Mouse (Mus musculus) liver, postnatal 0 days (tissue): ENCODE results near the gene Mydgf. TPM values are rescaled to one million over a fixed set of nuclear protein-coding genes. Genes with fewer than 3 reads are reported as not detected.
A peak's percentile ranks its signal among the peaks of the same experiment; 100 is the strongest.

Experiments used
- ATAC-seq: fragments of 200-750 bp; cut with Nextera tagmentation; 2 replicates; pipeline ENCODE4 v1.8.0; 2017; ENCODE audit warnings: mild to moderate bottlenecking, moderate library complexity
- DNase-seq: peaks from one replicate; pipeline ENCODE4 v3.0.0-alpha.2; 2016
- H3K27ac ChIP-seq: fragments of 300-500 bp; sonication (generic); 2 replicates; pipeline ENCODE4 v1.5.1; 2014; ENCODE audit warnings: antibody characterized with exemption, moderate library complexity, mild to moderate bottlenecking, low read depth
- H3K27me3 ChIP-seq: fragments of 300-500 bp; sonication (generic); 2 replicates; pipeline ENCODE4 v1.6.1; 2014; ENCODE audit warnings: low read length, control low read depth, mixed read lengths; ENCODE audit not compliant: insufficient read depth
- H3K36me3 ChIP-seq: fragments of 300-500 bp; sonication (generic); replicated peaks from 2 replicates; pipeline ENCODE4 v1.6.1; 2014; ENCODE audit warnings: mild to moderate bottlenecking, control low read depth, low read length, moderate library complexity, mixed read lengths; ENCODE audit not compliant: insufficient read depth
- H3K4me1 ChIP-seq: fragments of 300-500 bp; sonication (generic); 2 replicates; pipeline ENCODE4 v1.6.1; 2014; ENCODE audit warnings: antibody characterized with exemption, mild to moderate bottlenecking, control low read depth; ENCODE audit not compliant: insufficient read depth
- H3K4me2 ChIP-seq: fragments of 300-500 bp; sonication (generic); 2 replicates; pipeline ENCODE4 v1.6.1; 2014; ENCODE audit warnings: low read depth, mild to moderate bottlenecking, low read length, moderate library complexity, mixed read lengths
- H3K4me3 ChIP-seq: fragments of 300-500 bp; sonication (generic); 2 replicates; pipeline ENCODE4 v1.5.1; 2014; ENCODE audit warnings: low read depth, low read length
- H3K9ac ChIP-seq: fragments of 300-500 bp; sonication (generic); replicated peaks from 2 replicates; pipeline ENCODE4 v1.6.1; 2014; ENCODE audit warnings: mild to moderate bottlenecking, moderate library complexity
- H3K9me3 ChIP-seq: fragments of 300-500 bp; sonication (generic); 2 replicates; pipeline ENCODE4 v1.6.1; 2016; ENCODE audit warnings: mild to moderate bottlenecking, control low read depth, low read length, mixed read lengths
- CTCF ChIP-seq: sonication (generic); IDR thresholded peaks from 2 replicates; pipeline ENCODE4 v1.5.1; 2016; ENCODE audit warnings: antibody characterized with exemption, low read depth
- EP300 ChIP-seq: IDR thresholded peaks from 2 replicates; pipeline ENCODE4 v1.6.1; 2016; ENCODE audit warnings: antibody characterized with exemption, low read depth, mild to moderate bottlenecking
- WGBS: fragments of 180-500 bp; shearing (Covaris S2); extraction: QIAGEN DNeasy Blood & Tissue Kit; methylation state at CpG from one replicate; pipeline ENCODE4 v1.1.7; 2014; ENCODE audit not compliant: insufficient replicate concordance; 5-methylcytosine and 5-hydroxymethylcytosine counted together
- polyA plus RNA-seq: library from polyadenylated mRNA; unstranded; fragments of >200 nt; fragmentation: Nextera tagmentation; extraction: Ambion mirVana; gene quantifications from 2 replicates; pipeline ENCODE4 v1.2.1, GENCODE M21; 2015

The Mydgf gene
- polyA plus RNA-seq, 1 experiment from 2014 or later: 49.8 TPM

DNA sequence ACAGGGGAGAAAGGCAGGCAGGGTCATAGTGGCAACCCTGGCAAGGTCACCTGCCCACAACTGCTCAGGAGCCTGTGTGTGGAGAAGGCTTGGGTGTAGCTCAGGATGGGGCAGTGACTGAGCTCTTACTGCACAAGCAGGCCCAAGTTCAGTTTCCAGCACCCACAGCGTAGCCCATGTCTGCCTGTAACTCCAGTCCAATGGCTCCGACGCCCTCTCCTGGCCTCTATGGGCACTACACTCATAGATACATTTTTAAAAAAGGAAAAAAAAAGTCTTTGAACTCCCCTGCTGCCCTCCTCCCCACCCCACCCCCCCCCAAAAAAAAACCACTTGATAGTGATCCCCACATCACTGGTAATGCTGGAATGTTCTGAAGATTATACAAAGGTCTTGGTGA is 17.9 kb upstream of the Mydgf start:
- WGBS: 67% methylated on average over 3 of the region's 3 CpGs
- TF ChIP-seq EP300: no peak
- peak; percentile 31; the same call in 1 of the 2 replicates for TF ChIP-seq CTCF
- Histone ChIP-seq H3K4me3 (no peak overlapping the region), H3K9ac (no peak overlapping the region), H3K27me3 (no peaks in the 10 kb centered on the region), H3K9me3 (no peaks in the 10 kb centered on the region), H3K36me3 (peaks cover 76% of the 10 kb centered on the region), H3K4me2 (no peak overlapping the region), H3K27ac (no peak overlapping the region), H3K4me1 (peaks cover under 1% of the 10 kb centered on the region; the same call in 1 of the 2 replicates)
- no peak for ATAC-seq
- DNase-seq: no peak

DNA sequence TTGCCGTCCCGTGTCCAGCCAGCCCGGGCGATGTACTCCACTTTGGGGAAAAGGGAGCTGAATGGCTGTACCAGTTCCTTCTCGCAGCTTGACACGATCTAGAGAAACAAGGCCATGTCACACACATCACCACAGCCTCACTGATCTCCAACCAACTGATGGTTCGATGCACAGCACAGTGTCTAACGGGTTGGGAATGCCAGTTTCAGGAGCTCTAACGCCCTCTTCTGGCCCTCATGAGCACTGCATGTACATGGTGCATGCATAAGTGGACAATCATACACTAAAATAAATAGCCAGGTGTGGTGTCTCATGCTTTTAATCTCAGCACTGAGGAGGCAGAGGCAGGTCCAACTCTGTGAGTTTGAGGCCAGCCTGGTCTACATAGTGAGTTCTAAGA is 16.9 kb upstream of the Mydgf start:
- whole genome bisulfite sequencing: 84% methylated on average over 9 of the region's 9 CpGs
- peak; percentile 48 for TF ChIP-seq CTCF
- no peak for TF ChIP-seq EP300
- Histone ChIP-seq H3K27ac (no peak overlapping the region), H3K4me3 (no peak overlapping the region), H3K27me3 (no peaks in the 10 kb centered on the region), H3K36me3 (peaks cover 73% of the 10 kb centered on the region), H3K4me2 (no peak overlapping the region), H3K9me3 (no peaks in the 10 kb centered on the region), H3K9ac (no peak overlapping the region), H3K4me1 (peaks cover under 1% of the 10 kb centered on the region; the same call in 1 of the 2 replicates)
- ATAC-seq (no peak), DNase-seq (no peak)

DNA sequence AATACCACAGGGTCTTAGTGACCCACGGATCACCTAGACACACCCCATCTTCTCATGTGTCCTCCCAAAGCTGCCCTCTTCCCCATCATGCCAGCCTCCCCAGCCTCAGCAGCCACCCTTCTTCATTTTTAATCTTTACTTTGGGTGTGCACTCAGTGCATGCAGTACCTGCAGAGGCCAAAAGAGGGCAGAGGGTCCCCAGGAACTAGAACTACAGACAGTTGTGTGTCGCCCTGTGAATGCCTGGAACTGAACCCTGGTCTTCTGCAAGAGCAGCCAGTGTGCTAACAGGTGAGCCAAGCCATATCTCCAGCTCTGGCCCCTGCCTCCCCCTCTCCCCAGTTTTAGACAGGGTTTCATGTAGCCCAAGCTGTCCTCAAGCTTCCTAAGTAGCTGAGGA is 13.1 kb upstream of the Mydgf start:
- H3K36me3 ChIP-seq: peaks cover 58% of the 10 kb centered on the region
- H3K4me2 ChIP-seq: no peak overlapping the region
- ATAC-seq (no peak), DNase-seq (no peak)
- no peak overlapping the region for H3K27ac ChIP-seq
- H3K9me3 ChIP-seq: no peaks in the 10 kb centered on the region
- peaks cover 5% of the 10 kb centered on the region for H3K4me1 ChIP-seq
- WGBS: 62% methylated on average over 2 of the region's 2 CpGs
- no peak overlapping the region for H3K4me3 ChIP-seq
- H3K27me3 ChIP-seq: no peaks in the 10 kb centered on the region
- H3K9ac ChIP-seq: no peak overlapping the region
- TF ChIP-seq CTCF (peak; percentile 66), EP300 (no peak)

DNA sequence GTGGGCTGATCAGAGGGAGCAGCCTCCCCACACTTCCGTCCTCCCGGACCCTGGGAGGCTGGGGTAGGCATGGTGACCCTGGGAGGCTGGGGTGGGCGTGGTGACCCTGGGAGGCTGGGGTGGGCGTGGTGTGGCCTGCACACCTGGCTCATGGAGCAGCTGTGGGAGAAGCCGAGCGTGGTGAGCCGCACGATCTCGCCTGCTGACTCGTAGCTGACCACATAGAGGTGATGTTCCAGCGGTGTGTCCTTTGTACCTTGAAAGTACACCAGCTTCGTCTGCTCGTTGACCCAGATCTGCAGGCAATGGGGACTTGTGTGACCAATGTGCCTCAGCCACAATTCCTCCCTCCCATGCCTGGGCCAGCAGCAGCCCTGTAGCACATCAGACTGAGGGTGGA is 11.0 kb upstream of the Mydgf start:
- Histone ChIP-seq H3K9ac (no peak overlapping the region), H3K27ac (peak overlapping the region; percentile 44; the same call in 1 of the 2 replicates), H3K36me3 (peaks cover 66% of the 10 kb centered on the region), H3K4me2 (no peak overlapping the region), H3K27me3 (no peaks in the 10 kb centered on the region), H3K4me3 (no peak overlapping the region), H3K4me1 (peaks cover 5% of the 10 kb centered on the region), H3K9me3 (no peaks in the 10 kb centered on the region)
- no peak for TF ChIP-seq EP300
- TF ChIP-seq CTCF: no peak
- no peak for DNase-seq
- WGBS: 70% methylated on average over 13 of the region's 13 CpGs
- peak; percentile 85 for ATAC-seq

DNA sequence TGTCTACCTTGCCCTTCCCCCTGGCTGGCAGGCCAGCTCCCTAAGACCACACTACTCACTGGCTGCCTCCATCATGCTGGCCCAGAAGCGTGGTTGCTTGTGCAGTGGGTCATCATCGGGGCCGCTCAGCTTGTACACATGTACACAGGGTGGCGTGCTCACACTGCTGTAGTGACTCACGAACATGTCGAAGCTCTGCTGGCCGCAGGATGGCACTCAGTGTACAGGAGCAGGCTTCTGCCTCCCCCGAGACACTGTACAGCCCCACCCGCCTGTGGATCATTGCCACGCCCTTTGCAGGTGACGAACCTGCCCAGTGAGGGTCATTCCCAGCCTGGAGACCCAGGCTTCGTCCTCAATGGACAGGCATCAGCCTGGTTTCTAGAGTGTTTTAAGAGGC is 10.6 kb upstream of the Mydgf start:
- H3K9me3 ChIP-seq: no peaks in the 10 kb centered on the region
- H3K4me3 ChIP-seq: no peak overlapping the region
- ATAC-seq (peak; percentile 28; the same call in 1 of the 2 replicates), DNase-seq (no peak)
- TF ChIP-seq CTCF: no peak
- no peak for TF ChIP-seq EP300
- WGBS: 76% methylated on average over 12 of the region's 12 CpGs
- 0 out of 2 replicates have a peak overlapping the region, but pooled peaks have one; percentile 12 for H3K27ac ChIP-seq
- no peak overlapping the region for H3K9ac ChIP-seq
- H3K36me3 ChIP-seq: peaks cover 66% of the 10 kb centered on the region
- H3K27me3 ChIP-seq: no peaks in the 10 kb centered on the region
- no peak overlapping the region for H3K4me2 ChIP-seq
- peaks cover 5% of the 10 kb centered on the region for H3K4me1 ChIP-seq

DNA sequence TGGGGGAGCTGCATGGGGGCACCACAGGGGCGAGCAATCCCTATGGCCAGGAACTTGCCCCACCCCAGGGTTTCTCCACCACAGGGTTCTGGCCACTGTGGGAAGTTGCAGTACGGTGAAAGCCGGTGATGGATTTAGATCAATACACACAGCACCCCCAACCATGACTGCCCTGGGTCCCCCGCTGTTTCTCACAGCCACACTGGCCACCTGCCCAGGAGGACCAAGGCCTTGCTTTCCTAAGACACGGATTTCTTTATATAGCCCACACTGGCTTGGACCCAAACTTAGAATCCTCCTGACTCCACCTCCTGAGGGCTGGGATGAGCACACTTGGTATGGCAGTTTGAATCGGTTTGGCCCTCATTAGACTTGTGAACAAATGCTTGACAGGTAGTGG is 7.5 kb upstream of the Mydgf start:
- Histone ChIP-seq H3K4me2 (no peak overlapping the region), H3K4me1 (peaks cover 5% of the 10 kb centered on the region), H3K9ac (no peak overlapping the region), H3K27me3 (no peaks in the 10 kb centered on the region), H3K4me3 (no peak overlapping the region), H3K36me3 (peaks cover 45% of the 10 kb centered on the region), H3K9me3 (no peaks in the 10 kb centered on the region), H3K27ac (no peak overlapping the region)
- no peak for DNase-seq
- WGBS: 83% methylated on average over 6 of the region's 6 CpGs
- no peak for TF ChIP-seq CTCF
- TF ChIP-seq EP300: no peak
- no peak for ATAC-seq
